Mouse (Mus musculus) layer of hippocampus, postnatal 10 days (tissue): ENCODE data around the gene Myh14. TPM values are rescaled to one million over a fixed set of nuclear protein-coding genes. Genes with fewer than 3 reads are reported as not detected.

Source experiments
- DNase-seq, 2 experiments: peaks; one replicate each; pipeline ENCODE4 v3.0.0; 2021; ENCODE audit warnings: low spot score in 2 of 2
- total RNA-seq, 2 experiments: library from RNA; stranded (reverse); gene quantifications; 2 replicates each; pipeline ENCODE4 v1.2.3; 2021

Myh14 gene
- total RNA-seq, 2 experiments from 2014 or later = 17.6 to 17.9 TPM

DNA sequence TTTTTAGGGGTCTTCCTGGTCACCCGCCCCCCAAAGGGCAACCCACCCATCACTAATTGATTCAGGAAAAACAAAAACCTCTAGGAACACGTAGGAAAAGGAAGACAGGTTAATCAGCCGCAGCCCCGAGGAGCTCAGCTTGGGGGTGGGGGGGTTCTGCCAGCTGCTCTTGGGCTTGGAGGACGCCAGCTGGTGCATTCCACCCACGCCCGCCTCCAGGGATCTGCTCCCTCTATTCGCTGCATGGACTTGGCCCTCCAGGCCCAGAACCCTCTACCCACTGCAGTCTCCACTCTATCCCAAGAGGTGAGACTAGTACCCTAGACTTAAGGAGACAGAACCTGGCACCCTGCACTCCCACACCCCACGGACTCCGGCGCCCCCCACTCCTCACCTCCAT lies 68.2 kb downstream of the Myh14 start:
- peak; percentile 69 to 77 for DNase-seq

DNA sequence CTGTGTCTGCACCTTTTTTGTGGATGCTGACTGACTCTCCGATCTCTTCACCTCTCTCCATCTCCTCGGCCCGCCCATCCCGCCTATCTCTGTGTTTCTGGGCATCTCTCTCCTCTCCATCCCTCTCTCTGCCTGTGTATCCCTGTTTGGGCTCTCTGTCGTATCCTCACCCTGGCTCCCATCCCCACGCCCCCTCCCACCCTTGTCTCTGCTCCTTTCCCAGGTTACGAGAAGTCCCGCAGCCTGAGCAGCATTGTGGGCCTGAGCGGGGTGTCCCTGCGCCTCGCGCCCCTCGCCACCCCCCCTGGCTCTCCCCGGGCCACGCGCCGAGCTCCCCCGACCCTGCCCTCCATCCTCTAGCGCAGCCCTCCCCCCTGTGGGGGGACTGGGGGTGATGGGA lies 69.0 kb downstream of the Myh14 start:
- DNase-seq = no peak

DNA sequence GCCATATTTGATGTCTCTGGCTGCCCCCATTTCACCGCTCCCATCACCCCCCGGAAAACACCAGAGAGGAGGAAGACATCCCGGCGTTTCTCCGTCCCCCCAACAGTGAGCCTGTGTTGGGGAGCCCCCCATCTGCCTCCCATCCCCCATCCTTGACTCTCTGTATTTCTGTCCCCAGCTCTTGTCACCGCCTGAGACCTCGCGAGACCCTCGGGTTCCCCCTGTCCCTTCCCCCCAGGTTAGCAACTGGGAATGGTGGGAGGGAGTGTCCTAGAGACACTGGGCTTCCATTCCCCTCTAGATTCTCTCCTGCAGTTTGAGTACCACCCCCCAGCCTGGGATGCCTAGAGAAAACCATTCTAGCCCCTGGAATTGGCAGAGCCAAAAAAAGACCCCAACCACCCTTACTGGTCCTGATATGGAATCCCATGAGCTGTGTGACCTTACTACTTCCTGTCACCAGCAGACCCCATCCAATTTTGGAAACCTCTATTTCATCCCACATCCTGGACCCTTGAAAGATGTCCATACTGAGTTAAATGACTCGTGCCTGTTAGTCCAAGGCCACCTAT lies 69.9 kb downstream of the Myh14 start:
- DNase-seq = no peak

DNA sequence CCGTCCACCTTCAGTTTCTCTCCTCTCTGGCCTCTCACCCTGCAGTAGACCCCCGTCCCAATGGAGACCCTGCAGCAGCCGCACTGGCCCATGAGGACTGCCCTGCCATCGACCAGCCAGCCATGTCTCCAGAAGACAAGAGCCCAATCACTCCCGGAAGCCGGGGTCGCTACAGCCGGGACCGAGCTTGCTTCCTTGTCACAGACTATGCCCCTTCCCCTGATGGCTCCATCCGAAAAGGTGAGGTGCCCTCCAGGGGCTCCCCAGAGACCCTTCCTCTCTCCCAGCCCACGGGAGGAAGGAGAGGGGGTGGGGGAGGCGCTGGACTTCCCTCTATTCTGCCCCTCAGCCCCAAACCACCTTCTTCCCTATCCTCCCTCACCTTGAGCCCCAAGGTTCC lies 72.3 kb downstream of the Myh14 start:
- DNase-seq = no peak

DNA sequence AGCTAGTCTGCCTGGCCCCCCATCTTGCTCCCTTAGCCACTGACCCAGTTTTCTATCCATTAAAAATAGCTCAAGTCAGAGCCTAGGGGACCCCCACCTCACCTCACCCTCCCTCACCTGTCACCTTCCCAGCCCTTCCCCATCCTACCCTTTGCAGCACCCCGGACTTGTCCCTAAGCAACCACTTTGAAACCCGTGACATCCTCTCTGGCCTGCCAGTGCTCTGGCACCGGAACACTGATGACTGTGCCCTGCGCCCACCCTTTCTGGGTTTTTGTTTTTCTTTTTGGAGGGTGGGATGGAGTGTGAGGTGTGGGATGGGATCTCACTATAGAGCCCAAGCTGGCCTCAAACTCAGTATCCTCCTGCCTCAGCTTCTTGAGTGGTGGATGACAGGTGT lies 73.0 kb downstream of the Myh14 start:
- DNase-seq = no peak

DNA sequence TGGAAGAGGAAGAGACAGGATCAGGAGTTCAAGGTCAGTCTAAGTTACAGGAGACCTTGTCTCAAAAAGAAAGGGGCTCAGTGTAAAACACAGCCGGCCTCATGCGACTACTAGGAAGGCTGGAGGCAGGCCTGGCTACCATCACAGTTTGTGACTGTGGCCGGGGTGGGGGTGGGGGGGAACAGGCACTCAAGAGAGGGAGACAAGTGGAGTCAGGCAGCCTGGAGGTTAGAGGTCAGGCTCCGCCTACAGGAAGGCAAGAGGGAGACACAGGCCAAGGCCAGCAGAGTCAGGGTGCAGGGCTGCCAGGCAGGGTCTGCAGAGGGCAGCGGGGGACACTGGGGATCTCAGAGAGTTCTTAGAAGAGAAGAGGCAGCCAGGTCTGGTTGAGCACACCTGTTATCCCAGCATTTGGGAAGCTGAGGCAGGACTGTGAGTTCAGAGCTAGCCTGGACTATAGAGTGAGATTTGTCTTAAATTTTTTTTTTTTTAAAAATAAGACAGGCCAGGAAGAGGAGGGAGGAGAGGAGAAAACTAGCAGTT lies 73.6 kb downstream of the Myh14 start:
- DNase-seq = no peak

DNA sequence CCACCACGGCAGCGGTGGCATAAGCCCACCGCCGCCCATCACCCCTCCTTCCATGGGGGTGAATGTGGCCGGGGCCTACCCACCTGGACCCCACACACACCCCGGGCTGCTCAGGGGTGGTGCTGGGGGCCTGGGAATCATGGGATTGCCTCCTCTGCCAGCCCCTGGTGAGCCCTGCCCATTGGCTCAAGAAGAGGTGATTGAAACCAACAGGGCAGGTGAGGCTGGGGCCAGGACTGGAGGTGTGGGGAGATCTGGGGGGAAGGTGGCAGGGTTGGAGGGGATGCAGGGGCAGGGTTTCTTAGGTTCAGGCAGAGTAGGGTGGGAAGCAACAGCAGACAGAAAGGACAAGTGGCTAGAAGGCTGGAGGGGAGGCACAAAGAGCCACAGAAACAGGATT lies 74.6 kb downstream of the Myh14 start:
- no peak for DNase-seq

DNA sequence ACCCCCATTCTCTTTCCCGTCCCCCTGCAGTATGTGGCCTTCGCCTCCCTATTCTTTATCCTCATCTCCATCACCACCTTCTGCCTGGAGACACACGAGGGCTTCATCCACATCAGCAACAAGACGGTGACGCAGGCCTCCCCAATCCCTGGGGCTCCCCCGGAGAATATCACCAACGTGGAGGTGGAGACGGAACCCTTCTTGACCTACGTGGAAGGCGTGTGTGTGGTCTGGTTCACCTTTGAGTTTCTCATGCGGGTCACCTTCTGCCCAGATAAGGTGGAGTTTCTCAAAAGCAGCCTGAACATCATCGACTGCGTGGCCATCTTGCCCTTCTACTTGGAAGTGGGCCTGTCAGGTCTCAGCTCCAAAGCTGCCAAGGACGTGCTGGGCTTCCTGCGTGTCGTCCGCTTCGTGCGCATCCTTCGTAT lies 75.5 kb downstream of the Myh14 start:
- DNase-seq = no peak

DNA sequence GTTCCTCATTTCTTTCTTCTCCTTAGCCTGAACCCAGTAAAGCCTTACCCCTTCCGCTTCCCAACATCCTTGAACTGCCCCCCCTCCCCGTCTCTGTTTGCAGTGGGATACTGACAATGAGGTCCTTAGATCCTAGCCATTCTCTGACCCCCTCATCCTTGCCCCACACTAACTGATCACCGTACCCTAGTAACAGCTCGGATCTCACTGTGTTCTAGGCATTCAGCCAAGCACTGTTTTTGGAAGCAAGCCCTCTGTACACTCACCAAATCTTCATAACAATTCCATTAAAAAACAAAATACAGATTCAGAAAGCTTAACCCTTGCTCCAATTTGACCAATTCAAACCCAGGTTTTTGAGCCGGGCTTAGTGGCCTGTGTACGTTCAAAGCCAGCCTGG lies 76.4 kb downstream of the Myh14 start:
- DNase-seq = peak; percentile 79 to 80

DNA sequence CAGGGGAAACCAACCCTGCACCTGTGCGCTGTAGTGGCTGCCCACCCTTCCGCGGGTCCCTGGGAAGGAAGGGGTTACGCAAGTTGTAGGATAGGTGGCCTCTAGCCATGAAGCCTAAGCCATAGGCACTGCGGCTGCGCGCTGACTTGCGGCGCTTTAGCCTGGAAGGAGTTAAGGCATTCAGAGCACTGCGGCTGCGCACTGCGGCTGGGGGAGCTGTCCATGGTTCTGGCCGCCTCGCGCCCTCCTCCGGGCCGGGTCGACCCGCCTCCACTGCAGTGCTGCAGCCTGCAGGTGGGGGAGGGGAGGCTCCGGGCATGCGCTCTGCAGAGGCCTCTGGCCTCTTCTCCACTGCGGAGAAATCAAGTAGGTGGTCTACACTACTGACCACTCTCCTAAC lies 76.9 kb downstream of the Myh14 start:
- peak; percentile 94 for DNase-seq

DNA sequence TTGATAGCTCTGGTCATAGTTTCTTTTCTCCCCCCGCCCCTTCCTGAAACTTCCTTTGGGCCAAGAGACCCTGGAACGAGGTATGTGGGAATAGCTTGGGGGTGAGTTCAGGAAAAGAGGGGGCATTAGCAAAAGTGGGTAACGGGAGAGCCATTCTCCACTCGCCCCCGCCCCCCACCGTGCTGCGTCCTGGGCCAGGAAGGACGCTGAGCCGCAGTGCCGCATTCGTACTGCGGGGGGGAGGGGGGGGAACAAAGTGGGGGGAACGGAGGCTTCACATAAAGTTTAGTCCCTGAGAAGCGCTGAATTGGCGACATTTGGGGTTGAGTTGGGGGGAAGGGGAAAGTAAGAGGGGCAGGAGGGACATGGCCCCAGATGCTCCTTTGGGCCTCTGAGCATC lies 77.6 kb downstream of the Myh14 start:
- no peak for DNase-seq

DNA sequence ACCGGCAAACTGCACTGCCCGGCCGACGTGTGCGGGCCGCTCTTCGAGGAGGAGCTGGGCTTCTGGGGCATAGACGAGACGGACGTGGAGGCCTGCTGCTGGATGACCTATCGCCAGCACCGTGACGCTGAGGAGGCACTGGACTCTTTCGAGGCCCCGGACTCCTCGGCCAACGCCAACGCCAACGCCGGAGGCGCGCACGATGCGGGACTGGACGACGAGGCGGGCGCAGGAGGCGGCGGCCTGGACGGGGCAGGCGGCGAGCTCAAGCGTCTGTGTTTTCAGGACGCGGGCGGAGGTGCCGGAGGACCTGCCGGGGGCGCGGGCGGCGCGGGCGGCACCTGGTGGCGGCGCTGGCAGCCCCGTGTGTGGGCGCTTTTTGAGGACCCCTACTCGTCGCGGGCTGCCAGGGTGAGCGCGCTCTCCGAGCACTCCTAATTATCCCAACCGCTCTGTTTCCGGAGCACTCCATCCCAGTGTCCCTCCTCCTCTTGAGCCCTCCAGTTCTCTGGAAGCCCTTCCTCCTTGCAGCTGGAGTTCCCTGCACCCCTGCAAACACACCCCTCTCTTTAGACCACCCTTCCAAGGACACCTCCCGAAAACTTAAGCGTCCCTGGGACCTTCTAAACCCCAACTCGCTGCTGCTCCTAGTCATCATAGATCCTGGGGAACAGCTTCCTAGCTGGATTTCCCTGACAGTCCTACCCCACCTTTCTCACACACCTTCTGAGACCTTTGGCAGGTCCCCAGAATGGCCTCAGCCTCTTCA lies 79.1 kb downstream of the Myh14 start:
- peak in 1 of 2 experiments; percentile 55 for DNase-seq

DNA sequence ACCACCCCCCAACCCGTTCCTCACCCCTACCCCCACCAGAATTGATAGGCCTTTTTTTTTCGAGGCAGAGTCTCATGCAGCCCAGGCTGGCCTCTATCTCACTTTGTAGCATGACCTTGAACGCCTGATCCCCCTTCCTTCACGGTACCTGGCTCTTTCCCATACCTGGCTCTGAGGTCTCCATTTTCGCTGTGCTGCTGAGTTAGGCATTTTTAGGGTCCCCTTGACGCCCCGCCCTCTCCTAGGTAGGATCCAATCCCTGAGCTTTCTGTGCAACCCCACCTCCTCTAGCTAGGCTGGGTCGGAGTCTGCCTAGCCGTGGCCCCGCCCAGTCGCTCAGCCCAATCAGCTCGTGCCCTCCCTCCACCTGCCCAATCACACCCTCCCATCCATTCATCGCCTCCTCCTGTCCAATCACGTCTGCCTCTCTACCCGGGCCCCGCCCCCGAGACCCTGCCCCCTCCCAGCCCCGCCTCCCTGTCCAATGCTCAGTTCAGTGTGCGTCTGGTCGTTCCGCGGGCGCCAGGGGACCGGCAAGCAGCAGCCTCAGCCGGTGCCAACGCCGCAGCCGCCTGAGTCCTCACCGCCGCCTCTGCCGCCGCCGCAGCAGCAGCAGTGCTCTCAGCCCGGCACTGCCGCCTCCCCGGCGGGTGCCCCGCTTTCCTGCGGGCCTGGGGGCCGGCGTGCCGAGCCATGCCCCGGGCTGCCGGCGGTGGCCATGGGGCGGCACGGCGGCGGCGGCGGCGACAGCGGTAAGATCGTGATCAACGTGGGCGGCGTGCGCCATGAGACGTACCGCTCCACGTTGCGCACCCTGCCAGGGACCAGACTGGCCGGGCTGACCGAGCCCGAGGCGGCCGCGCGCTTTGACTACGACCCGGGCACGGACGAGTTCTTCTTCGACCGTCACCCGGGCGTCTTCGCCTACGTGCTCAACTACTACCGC lies 80.0 kb downstream of the Myh14 start, which contains the start of gene Kcnc3:
TSS of gene Kcnc3 (plus strand) at position 263 of the 946 bp plus-strand sequence.
- peak; percentile 86 to 92 for DNase-seq

DNA sequence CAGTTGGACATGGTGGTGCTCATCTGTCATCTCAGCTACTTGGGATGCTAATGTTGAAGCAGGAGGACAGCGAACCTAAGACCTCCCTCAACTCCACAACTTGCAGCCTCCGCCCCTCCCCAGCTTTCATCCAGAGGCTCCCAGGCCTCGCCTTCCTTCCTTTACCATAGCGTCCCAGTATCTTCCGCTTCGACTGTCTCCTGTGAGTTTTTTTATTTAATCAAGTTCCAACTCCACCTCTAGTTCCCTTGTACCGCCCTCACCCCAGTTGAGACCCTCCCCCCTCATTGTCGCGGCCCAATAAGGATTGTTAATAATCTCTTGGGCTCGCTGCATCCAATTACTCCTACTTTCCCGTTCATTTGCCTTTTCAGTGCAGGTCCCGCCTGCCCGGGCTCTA lies 80.7 kb downstream of the Myh14 start:
- peak; percentile 48 to 59 for DNase-seq

DNA sequence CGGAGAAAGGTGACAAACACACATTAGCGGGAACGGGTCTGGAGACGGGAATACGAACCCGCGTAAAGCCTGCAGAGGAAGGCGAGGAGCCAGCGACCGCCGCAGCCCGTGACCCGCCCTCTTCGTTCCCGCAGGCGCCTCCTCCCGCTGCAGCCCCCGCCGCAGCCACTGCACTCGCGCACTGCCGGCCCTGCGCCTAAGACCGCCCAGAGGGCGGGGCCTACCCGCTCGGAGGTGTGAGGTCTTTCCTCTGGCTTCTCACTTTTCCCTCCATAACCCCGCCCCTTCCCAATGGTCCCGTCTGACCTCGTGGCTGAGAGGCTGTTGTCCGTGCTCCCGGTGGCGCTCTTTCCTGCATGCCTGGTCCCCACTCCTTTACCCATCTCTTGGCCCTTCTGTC lies 81.5 kb downstream of the Myh14 start:
- DNase-seq = peak; percentile 65 to 77

DNA sequence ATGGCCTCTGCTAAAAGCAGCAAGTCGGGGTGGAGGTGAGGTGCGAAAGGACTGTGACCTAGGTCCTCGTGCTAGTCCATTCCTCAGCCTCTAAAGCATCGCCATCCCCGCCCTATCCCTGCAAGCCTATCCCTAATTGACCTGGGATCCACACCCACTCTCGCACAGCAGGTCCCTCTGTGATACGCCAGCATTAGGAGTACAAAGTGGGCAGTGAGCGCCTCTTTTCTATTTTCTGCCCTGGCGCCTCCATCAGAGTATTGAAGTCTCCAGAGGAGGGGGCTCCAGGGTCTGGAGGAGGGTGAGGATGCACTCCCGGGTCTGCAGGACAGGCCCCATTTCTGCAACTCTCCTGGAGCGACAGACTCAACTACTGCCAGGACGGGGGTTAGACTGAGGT lies 82.3 kb downstream of the Myh14 start:
- no peak for DNase-seq

DNA sequence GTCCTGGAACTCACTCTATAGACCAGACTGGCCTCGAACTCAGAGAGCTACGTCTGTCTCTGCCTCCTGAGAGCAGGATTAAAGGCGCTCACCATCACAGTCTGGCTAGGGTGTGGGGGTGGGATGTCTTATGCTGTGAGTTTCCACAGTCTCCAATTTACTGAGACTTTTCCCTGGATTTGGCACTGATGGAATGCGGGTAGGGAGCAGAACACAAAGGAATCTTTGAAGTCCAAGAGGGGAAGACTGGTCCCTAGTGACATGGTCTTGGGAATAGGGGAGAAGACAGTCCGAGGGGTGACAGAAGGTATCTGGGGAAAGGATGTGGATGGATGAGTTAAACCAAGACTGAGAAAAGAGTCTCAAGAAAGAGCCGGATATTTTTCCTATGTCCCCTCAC lies 83.0 kb downstream of the Myh14 start:
- DNase-seq = no peak

DNA sequence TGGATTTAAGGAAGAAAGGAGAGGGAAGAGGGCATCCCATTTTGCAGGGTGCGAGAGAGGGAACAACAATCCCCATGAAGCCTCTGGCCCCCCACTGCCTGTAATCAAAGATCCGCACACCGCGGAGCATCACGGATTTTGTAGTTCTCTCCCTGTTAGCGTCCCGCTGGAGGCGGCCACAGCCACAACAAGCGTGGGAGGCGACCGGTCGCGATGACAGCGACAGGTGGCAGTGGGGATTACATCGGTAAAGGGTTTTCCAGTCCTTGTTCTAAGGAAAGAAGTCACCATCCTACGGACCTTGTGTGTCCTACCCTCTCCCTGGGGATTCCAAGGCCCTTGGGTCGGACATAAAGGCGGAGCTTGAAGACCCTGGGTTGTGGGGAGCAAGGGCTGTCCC lies 83.7 kb downstream of the Myh14 start:
- DNase-seq = peak; percentile 76 to 83

DNA sequence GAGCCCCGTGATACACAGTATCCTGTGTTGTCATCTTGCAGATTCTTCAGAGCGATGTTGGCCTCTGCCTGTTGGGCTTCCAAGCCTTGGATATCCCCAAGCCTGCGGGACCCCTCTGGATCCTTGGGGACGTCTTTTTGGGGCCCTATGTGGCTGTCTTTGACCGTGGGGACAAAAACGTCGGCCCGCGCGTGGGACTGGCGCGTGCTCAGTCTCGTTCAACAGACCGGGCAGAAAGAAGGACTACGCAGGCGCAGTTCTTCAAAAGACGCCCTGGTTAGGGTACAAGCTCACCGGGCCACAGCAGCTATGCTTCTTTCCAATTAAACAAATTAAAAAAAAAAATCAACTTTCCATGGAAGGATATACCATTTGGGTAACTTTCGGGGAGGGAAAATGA lies 84.1 kb downstream of the Myh14 start:
- DNase-seq = peak; percentile 66 to 75

DNA sequence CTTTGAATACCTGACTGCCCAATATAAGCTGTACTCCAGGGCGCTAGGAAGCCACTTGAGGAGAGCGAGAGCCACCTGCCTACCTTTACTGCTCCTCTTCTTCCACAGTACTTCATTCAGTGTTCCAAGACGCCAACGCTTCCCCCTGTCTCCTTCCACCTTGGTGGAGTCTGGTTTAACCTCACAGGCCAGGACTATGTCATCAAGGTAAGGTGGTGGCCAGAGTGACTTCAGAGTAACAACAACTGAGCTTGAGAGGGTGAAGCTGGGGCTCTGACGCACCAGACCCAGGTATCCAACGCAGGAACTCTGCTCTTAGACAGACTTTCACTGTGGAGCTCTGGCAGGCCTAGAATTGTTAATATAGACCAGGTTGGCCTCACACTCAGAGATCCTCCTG lies 85.0 kb downstream of the Myh14 start:
- no peak for DNase-seq

DNA sequence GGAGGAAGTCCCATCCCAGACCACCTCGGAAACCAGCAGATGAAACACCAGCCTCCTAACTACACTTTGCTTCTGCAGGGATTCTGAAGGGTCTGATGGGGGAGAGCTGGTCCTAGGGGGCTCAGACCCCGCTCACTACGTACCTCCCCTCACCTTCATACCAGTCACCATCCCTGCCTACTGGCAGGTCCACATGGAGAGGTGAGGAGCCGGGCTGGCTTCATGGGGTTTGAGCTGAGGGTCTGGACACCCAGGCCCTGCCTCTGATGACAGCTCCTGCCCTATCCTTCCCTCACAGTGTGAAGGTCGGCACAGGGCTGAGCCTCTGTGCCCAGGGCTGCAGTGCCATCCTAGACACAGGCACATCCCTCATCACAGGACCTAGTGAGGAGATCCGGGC lies 85.7 kb downstream of the Myh14 start:
- DNase-seq = no peak
